Mouse (Mus musculus): ENCODE measurements at regions not wholly inside any gene's neighbourhood (a gene's known extent, or its start where the extent isn't known, plus 50 kb on each side); places are given as distances from the start of the nearest gene placed in this dataset.
A peak's percentile ranks its signal among the peaks of the same experiment; 100 is the strongest.

GRCm38 (mm10) chr13:47413261-47413660, 290.8 kb downstream of the Rnf144b start:
- no peak for DNase-seq

- DNase-seq, result no peak
Observed at GRCm38 (mm10) chr13:47413940-47414339, 291.5 kb downstream of the Rnf144b start.

DNA sequence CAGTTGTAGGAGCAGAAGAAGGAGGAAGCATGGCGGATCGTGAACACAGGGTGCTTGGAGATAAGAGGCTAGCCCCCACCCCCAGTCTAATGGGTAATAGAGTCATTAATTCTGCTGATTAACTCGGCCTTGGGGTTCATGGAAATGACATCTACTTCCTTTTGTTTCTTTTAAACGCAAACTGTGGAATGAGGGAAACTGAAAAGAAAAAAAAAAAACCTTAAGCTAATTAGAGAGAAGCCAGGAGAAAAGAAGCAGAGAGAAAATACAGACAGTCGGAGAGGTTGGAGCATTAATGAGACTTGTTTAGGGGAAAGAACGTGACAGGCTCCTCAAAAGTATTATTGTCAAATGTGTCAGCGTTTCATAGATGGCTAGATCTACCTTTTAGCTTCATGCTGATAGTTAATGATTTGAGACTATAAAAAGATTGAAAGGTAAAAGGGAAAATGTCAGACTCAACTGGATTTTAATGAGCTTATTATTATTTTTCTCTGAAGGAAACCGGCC, 307.5 kb downstream of the Rnf144b start:
- no peak for DNase-seq

DNA sequence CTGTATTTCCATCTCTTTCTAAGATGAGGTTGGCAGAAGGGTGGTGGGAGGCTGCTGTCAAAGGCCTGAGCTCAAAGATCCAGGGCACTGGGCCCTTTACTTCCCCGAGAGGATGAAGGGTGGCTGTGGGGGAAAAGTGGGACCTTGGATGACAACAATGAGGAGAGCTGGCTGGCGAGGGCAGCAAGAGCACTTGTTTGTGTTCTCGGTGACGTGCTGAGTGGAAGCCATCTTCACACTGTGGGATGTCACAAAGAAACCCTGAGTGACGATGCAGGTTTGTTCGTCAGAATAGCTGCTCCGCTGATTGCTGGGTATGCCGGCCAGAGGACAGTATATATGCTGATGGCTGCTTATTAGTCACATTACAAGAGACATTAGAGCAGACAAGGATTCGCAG, 308.0 kb downstream of the Rnf144b start:
- DNase-seq, result no peak

GRCm38 (mm10) chr13:47435631-47436030, 313.2 kb downstream of the Rnf144b start:
- DNase-seq, result no peak

- no peak for DNase-seq
Observed at GRCm38 (mm10) chr13:47444876-47445275, 322.4 kb downstream of the Rnf144b start.

DNA sequence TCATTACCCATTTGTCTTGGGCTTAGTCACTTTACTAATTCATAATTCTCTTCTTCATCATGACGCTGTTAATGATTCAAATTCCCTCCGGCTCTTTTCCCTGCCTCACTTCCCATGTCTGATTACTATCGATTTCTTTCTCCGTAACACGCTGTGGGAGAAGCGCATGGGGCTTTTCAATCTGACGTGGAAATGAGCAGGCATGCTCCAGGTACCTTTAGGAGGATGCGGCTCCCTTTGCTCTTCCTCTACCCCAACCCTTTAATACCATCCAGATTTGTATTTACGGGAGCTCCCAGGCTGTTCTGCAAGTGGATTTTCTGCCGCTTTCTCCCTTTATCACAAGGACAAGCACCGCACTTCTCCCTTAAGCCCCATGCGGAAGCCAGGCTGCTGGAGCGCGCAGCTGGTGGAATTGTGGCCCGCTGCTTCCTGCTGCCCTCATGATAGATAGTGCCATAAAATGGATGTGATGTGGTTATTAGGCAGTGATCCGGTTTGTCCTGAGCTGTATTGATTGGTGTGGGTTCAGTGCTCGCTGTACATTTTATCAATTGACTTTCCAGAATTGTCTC, 329.8 kb downstream of the Rnf144b start:
- no peak for DNase-seq

DNA sequence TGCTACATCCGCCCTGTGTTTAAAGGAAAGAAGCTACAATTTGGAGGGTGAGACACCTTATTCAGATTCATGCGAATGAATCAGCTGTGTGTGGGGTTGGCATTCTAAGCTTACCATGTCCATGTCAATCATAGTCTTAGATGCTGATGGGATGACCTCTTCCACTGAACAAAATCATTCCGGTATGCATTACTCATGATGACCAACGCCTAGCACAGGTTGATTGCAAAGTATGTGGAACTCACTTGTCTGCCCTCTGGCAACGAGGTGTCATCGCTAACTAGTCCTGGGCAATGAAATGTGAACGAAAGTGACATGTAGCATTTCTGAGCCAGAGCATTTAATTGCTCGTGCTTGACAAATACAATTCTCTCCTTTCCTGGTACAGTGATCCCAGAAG, 339.7 kb downstream of the Rnf144b start:
- no peak for DNase-seq

DNA sequence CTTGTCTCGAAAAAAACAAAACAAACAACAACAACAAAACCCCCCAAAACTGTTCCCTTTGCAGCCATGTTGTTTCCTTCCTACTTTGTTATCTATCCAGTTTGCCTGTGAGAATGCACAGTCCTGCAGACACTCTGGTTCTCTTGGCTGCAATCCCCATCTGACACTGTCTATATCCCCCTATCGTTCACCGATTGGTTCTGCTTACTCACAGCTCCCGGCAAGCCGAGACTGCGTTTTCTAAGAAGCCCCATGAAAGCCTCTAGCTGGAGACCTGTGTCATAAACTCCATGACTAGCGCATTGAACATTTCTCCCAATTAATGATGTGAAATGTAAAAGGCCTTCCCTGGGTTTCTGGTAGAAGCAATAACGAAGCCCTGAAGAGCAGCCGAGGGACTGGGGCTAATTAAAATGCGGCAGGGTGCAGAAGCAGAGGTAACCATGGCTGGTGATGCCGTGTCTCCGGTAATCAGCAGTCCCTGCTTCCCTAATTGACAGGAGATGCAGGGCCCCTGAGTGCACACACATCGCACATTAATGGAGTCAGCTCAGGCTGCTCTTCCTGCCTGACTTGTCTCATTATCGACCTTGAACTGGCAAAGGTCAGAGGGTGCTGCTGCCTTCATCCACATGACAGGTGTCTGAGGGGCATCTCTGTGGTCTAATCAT, 349.2 kb downstream of the Rnf144b start:
- DNase-seq, result no peak

DNA sequence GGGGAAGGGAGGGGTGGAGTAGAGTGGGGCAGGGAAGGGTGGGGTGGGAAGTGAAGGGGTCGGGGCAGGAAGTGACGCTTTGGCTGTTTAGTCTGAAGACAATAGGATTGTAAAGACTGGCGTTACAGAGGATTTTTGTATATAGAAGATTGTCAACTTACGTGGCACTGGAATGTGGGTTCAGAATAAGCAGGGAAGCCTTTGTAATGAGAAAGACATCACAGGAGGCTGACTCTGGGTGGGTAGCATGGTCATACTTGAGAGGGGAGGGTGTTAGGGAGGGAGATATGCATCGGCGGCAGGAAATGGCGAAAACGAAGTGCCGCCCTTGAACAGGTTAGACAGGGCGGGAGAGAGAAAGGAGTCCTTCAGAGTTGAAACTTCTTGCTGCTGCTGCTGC, 357.7 kb downstream of the Rnf144b start:
- peak; percentile 28 for DNase-seq

GRCm38 (mm10) chr13:47484819-47485218, 362.4 kb downstream of the Rnf144b start:
- DNase-seq, result no peak

GRCm38 (mm10) chr13:47486111-47486510, 363.7 kb downstream of the Rnf144b start:
- DNase-seq, result no peak

DNA sequence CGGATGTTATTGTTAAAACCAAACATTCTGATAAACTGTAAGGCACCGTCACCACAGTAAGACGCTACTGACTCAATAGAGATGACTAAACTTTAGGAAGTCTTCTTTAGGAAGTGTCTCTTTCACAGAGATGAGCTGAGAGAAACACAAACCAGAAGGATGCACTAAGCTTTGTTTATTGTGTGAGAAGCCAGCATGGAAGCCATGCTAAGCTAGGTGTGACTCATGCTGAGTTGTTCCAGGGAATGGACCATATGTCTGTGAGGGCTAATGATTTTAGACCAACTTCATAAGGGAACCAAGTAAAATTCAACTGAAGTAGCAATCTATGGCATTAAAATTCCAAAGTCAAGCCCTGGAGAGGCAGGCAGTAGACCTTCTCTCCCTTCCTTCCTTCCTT, 364.2 kb downstream of the Rnf144b start:
- DNase-seq, result no peak

- no peak for DNase-seq
Observed at GRCm38 (mm10) chr13:47505380-47505955, 383.0 kb downstream of the Rnf144b start.

DNA sequence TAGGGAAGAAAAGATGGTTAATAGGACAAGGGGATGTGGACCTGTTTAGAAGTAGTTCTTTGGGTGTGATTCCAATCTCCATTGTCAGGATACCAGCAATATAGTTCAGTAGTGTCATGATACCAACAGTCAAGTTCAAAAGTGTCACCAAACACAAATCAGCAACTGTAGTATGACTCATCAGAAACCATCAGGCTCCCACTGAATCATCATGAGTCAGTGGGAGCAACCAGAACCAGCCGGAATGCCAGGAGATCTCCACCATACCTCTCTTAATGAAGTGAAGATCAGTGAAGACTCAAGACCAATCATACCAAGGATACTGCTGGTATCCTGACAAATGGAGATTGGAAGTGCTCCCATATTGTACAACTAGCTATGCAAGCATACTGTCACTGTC, 410.5 kb downstream of the Rnf144b start:
- DNase-seq, result no peak

- DNase-seq, result no peak
Observed at GRCm38 (mm10) chr13:47537156-47537555, 414.7 kb downstream of the Rnf144b start.

DNA sequence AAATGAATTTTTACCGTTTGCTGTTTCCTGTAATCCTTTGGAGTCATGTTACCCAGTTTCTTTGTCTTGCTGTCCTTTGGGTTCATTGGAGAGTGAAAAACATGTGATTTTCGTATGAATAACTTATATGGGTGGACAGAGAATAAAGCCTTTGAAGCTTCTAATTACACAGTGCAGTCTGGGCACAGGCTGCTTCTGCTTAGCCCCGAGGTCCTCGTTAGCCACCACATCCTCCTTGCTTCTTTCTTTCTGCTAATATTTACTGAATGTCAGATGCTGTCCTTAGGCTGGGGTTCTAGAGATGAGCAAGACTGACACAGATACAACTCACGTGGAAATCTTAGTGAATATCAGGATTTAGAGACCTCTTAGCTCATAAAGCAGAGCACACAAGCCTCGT, 427.2 kb downstream of the Rnf144b start:
- DNase-seq, result no peak

- DNase-seq, result no peak
Observed at GRCm38 (mm10) chr13:47552251-47552650, 429.8 kb downstream of the Rnf144b start.

DNA sequence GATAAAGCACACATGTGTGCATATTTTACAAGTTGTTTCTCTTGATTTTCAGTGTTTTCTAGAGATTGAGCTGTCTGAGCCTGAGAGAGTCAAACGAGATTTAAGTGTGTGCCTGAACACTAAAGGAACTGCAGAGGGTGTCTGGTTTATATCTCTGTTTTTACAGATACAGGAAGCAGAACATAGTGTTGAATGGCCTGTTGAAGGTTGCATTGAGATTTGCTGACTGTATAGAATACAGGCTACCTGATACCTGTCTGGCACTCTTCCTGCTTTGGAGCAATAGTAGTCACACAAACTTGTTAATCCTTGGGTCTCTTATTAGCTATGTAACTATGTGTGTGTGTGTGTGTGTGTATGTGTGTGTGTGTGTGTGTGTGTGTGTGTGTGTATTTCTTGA, 431.7 kb downstream of the Rnf144b start:
- DNase-seq, result no peak

DNA sequence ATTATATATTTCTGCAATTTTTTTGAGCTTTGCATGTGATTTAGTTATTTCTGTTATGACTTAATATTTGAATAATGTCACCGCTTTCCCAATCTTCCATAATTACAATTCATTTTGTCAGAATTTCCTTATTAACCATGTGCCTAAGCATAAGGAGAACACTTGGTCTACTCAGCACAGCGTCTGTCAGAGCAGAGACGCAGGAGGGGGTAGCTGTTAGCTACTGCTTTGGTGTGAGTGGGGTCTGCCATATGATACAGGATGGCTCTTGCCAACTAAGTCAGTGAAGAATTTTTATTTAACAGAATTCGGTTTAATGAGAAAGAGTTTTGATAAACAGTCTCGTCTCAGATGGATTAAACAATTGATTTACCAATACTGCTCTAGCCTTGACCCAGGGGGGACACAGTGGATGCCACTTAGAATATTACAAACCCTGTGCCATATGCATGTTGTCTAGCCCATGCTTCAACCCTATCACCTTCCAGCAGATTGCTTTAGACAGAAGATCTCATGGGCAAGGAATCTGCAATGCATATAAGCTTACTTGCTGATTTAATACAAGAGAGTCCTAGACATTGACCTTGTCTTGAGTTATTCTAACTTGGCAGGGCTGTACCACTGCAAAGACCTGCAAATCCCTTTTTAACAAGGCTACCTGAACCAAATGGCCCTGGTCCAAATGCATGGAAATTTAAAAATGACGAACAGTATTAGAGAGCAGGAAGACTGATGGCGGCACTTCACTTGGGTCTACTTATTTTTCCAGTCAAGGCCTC, 434.9 kb downstream of the Rnf144b start:
- DNase-seq, result no peak

DNA sequence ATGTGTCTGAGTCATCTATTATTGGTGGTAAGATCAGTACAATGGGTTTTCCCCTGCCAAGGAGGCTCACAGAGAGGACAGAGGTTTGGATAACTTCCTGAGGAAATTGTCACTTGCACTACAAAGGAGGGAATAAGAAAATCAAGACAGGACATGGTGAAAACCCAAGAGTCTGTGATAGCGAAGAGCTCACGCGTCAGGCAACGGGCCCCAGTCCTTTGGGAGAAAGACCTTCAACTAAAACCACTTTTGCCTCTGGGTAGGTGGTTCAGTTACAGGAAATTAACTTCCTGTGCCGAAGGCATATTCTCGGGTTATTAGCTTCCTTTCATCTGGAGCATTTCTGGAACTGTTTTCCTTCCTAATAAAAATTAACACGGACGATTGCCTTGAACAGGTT, 440.4 kb downstream of the Rnf144b start:
- no peak for DNase-seq

DNA sequence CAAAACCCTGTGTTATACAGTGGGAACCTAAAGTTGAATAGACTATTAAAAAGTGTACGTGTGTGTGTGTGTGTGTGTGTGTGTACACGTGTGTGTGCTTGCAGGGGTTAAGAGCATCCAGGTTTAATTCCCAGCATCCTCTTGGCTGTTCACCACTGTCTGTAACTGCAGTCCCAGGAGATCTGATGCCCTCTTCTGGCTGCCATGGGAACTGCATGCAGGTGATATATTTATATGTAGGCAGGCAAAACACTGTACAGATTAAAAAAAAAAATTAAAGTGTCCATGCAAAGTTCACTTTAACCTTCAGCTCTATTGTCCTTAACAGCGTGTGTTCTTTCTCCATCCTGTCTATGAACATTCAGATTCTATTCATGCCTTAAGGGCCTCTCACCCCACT, 454.1 kb downstream of the Rnf144b start:
- peak; percentile 3 for DNase-seq

DNA sequence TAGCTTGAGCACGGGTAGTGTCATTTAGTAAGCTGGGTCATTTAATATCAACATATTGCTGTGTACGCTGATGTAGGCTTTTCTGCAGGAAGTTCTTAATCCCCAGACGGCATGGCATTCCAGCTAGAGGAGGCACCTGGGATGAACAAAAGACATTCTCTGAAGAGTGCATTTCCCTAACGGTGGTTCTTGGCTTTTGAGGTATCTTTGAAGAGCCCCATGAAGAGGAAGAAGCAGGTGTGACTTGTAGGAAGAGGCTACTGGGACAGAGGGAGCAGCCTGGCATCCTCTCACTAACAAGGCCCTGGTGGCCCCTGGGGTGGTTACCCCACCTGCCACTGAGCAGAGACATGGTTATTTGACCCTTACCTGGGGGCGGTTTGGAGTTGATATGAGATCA, 457.7 kb downstream of the Rnf144b start:
- DNase-seq, result no peak

DNA sequence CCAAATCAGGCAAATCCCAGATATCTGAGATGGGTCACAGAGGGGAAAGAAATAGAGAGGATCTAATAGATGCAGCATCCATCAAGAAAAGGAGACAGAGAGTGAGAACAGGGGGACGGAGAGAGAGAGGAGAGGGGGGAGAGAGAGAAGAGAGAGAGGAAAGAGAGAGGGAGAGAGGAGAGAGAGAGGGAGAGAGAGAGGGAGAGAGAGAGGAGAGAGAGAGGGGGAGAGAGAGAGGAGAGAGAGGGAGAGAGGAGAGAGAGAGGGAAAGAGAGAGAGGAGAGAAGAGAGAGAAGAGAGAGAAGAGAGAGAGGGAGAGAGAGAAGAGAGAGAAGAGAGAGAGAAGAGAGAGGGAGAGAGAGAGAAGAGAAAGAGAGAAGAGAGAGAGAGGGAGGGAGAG, 462.7 kb downstream of the Rnf144b start:
- no peak for DNase-seq

Measured in lung, postnatal 10 days (tissue).